Mouse (Mus musculus) gonadal fat pad, adult 2 months (tissue): Measurements from ENCODE around the gene Pabpc1l. TPM values are rescaled to one million over a fixed set of nuclear protein-coding genes. Genes with fewer than 3 reads are reported as not detected.

ENCODE experiments used
- DNase-seq: peaks from one replicate; pipeline ENCODE4 v3.0.0-alpha.2; 2012; ENCODE audit warnings: low read depth
- polyA plus RNA-seq: library from polyadenylated mRNA; depleted of rRNA; stranded (reverse); fragments of >200 nt; gene quantifications from 2 replicates; pipeline ENCODE4 v1.2.3, GENCODE M21; 2012; rRNA removed

The Pabpc1l gene
- polyA plus RNA-seq, result 24.0 and 36.7 TPM in 2 replicates

GRCm38 (mm10) chr2:164025150-164025549 lies at the start of gene Pabpc1l:
TSS of gene Pabpc1l (plus strand) at chr2:164025450.
- no peak for DNase-seq

GRCm38 (mm10) chr2:163976448-163976847 lies 48.8 kb upstream of the Pabpc1l start:
- DNase-seq, result no peak

- DNase-seq, result no peak
Observed at GRCm38 (mm10) chr2:163987233-163987632, 38.0 kb upstream of the Pabpc1l start.

- DNase-seq, result no peak
Observed at GRCm38 (mm10) chr2:163992871-163993270, 32.4 kb upstream of the Pabpc1l start.

GRCm38 (mm10) chr2:163994654-163994976 lies 30.6 kb upstream of the Pabpc1l start, which contains the start of gene Ywhab:
TSS of gene Ywhab (plus strand) at chr2:163994960.
- no peak for DNase-seq

GRCm38 (mm10) chr2:163994977-163995862 lies 30.0 kb upstream of the Pabpc1l start:
- DNase-seq, result peak; percentile 56

- no peak for DNase-seq
Observed at GRCm38 (mm10) chr2:163996275-163996674, 29.0 kb upstream of the Pabpc1l start.

- no peak for DNase-seq
Observed at GRCm38 (mm10) chr2:163996899-163997298, 28.4 kb upstream of the Pabpc1l start.

GRCm38 (mm10) chr2:163998981-163999380 lies 26.3 kb upstream of the Pabpc1l start:
- DNase-seq, result no peak

GRCm38 (mm10) chr2:164002637-164003036 lies 22.6 kb upstream of the Pabpc1l start:
- DNase-seq, result no peak

- DNase-seq, result no peak
Observed at GRCm38 (mm10) chr2:164004503-164004902, 20.7 kb upstream of the Pabpc1l start.

GRCm38 (mm10) chr2:164006932-164007331 lies 18.3 kb upstream of the Pabpc1l start:
- DNase-seq, result no peak

- DNase-seq, result no peak
Observed at GRCm38 (mm10) chr2:164007547-164007946, 17.7 kb upstream of the Pabpc1l start.

GRCm38 (mm10) chr2:164007987-164008545 lies 17.2 kb upstream of the Pabpc1l start:
- DNase-seq, result no peak

- peak; percentile 50 for DNase-seq
Observed at GRCm38 (mm10) chr2:164009227-164009626, 16.0 kb upstream of the Pabpc1l start.

GRCm38 (mm10) chr2:164010496-164010895 lies 14.8 kb upstream of the Pabpc1l start:
- no peak for DNase-seq

- DNase-seq, result no peak
Observed at GRCm38 (mm10) chr2:164010944-164011343, 14.3 kb upstream of the Pabpc1l start.

GRCm38 (mm10) chr2:164015304-164015703 lies 9.9 kb upstream of the Pabpc1l start:
- no peak for DNase-seq

GRCm38 (mm10) chr2:164018910-164019309 lies 6.3 kb upstream of the Pabpc1l start:
- DNase-seq, result no peak

- no peak for DNase-seq
Observed at GRCm38 (mm10) chr2:164019943-164020342, 5.3 kb upstream of the Pabpc1l start.

GRCm38 (mm10) chr2:164022104-164022503 lies 3.1 kb upstream of the Pabpc1l start:
- no peak for DNase-seq

GRCm38 (mm10) chr2:164031147-164031546 lies 5.9 kb downstream of the Pabpc1l start:
- no peak for DNase-seq

- DNase-seq, result no peak
Observed at GRCm38 (mm10) chr2:164032973-164033372, 7.7 kb downstream of the Pabpc1l start.
